Mouse (Mus musculus) neural tube, embryonic 14.5 days (tissue): ENCODE measurements around the gene Olfr1442. TPM values are rescaled to one million over a fixed set of nuclear protein-coding genes. Genes with fewer than 3 reads are reported as not detected.
"Not testable (repeated sequence)": the region's sequence is repeated elsewhere in the genome, so short reads cannot be mapped to it uniquely, and the experiment has no call there.

Experiments used
- ATAC-seq: fragments of 200-750 bp; cut with Nextera tagmentation; 2 replicates; pipeline ENCODE4 v1.8.0; 2017; ENCODE audit warnings: low read depth, mild to moderate bottlenecking, moderate TSS enrichment, moderate library complexity
- H3K27ac ChIP-seq: fragments of 300-500 bp; sonication (generic); 2 replicates; pipeline ENCODE4 v1.5.1; 2014; ENCODE audit warnings: low read depth, mild to moderate bottlenecking, control low read depth, low read length, moderate library complexity, mixed read lengths
- H3K27me3 ChIP-seq: fragments of 300-500 bp; sonication (generic); 2 replicates; pipeline ENCODE4 v1.6.1; 2014; ENCODE audit warnings: low read length; ENCODE audit not compliant: control insufficient read depth, insufficient read depth
- H3K36me3 ChIP-seq: fragments of 300-500 bp; sonication (generic); 2 replicates; pipeline ENCODE4 v1.6.1; 2014; ENCODE audit warnings: low read length, mixed read lengths; ENCODE audit not compliant: control insufficient read depth, insufficient read depth
- H3K4me1 ChIP-seq: fragments of 300-500 bp; sonication (generic); 2 replicates; pipeline ENCODE4 v1.6.1; 2014; ENCODE audit warnings: low read length; ENCODE audit not compliant: control insufficient read depth, insufficient read depth
- H3K4me2 ChIP-seq: fragments of 300-500 bp; sonication (generic); 2 replicates; pipeline ENCODE4 v1.6.1; 2014; ENCODE audit warnings: mild to moderate bottlenecking, low read depth, low read length, control low read depth
- H3K4me3 ChIP-seq: fragments of 300-500 bp; sonication (generic); 2 replicates; pipeline ENCODE4 v1.5.1; 2014; ENCODE audit warnings: low read depth, low read length, control low read depth, mixed read lengths
- H3K9ac ChIP-seq: fragments of 300-500 bp; sonication (generic); replicated peaks from 2 replicates; pipeline ENCODE4 v1.6.1; 2014; ENCODE audit warnings: low read depth, mild to moderate bottlenecking, control low read depth, low read length, mixed read lengths
- H3K9me3 ChIP-seq: fragments of 300-500 bp; sonication (generic); 2 replicates; pipeline ENCODE4 v1.6.1; 2016; ENCODE audit warnings: low read length; ENCODE audit not compliant: control insufficient read depth
- WGBS: fragments of 180-500 bp; shearing (Covaris S2); extraction: QIAGEN DNeasy Blood & Tissue Kit; methylation state at CpG from one replicate; pipeline ENCODE4 v1.1.7; 2014; 5-methylcytosine and 5-hydroxymethylcytosine counted together
- polyA plus RNA-seq: library from polyadenylated mRNA; unstranded; fragments of >200 nt; fragmentation: Nextera tagmentation; extraction: Ambion mirVana; gene quantifications from 2 replicates; pipeline ENCODE4 v1.2.1, GENCODE M21; 2014

The Olfr1442 gene
- polyA plus RNA-seq, 1 experiment from 2014 or later: not detected

DNA sequence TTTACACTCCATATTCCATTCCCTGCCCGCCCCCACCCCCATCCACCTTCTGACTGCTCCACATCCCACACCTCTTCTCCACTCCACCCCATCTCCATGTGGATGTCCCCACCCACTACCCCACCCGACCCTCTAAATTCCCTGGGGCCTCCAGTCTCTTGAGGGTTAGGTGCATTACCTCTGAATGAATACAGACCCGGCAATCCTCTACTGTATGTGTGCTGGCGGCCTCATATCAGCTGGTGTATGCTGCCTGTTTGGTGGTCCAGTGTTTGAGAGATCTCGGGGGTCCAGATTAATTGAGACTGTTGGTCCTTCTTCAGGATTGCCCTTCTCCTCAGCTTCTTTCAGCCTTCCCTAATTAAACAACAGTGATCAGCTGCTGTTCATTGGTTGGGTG is 50.7 kb downstream of the Olfr1442 start:
- not testable (repeated sequence) for H3K4me3 ChIP-seq, H3K9ac ChIP-seq, H3K4me2 ChIP-seq, H3K36me3 ChIP-seq, H3K27me3 ChIP-seq, H3K4me1 ChIP-seq, H3K9me3 ChIP-seq, H3K27ac ChIP-seq, ATAC-seq
- 90% methylated on average over 5 of the region's 5 CpGs for WGBS

DNA sequence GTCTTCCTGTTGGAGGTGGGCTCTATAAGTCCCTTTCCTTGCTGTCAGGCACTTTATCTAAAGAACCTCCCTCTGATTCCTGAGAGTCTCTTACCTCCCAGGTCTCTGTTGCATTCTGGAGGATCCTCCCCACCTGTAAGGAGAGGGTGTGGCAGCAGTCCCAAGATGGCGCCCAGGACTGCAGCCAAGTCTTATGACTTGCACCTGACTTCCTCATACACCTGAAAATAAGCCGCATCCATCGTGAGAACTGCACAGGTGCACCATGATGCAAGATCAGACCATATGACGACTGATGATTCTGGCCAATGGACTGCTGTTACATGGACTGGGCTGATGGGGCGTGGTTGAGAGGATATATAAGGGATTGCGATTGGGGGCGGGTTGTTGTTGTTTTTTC is 51.4 kb downstream of the Olfr1442 start:
- H3K27ac ChIP-seq, H3K9ac ChIP-seq, H3K27me3 ChIP-seq, H3K4me1 ChIP-seq, ATAC-seq, H3K4me3 ChIP-seq, H3K4me2 ChIP-seq, H3K36me3 ChIP-seq, H3K9me3 ChIP-seq: not testable (repeated sequence)
- WGBS: 88% methylated on average over 7 of the region's 7 CpGs

DNA sequence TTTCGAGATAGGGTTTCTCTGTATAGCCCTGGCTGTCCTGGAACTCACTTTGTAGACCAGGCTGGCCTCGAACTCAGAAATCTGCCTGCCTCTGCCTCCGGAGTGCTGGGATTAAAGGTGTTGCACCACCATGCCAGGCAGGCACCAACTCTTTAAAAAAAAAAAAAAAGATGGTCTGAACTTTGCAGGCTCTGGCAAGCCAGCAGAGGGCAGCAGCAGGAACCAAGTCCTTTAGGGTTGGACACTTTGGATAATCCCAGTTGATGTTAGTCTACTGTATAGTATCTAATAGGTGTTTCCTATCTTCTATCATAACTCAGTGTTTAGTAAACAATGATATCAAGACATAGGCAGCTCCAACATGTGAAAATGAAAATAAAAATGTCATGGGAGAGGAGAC is 52.1 kb downstream of the Olfr1442 start:
- ATAC-seq: no peak
- Histone ChIP-seq H3K27ac (no peak overlapping the region), H3K4me1 (no peaks in the 10 kb centered on the region), H3K9ac (no peak overlapping the region), H3K4me2 (no peak overlapping the region), H3K9me3 (no peaks in the 10 kb centered on the region), H3K27me3 (no peaks in the 10 kb centered on the region), H3K36me3 (no peaks in the 10 kb centered on the region), H3K4me3 (no peak overlapping the region)
- 76% methylated on average over 2 of the region's 3 CpGs for WGBS

DNA sequence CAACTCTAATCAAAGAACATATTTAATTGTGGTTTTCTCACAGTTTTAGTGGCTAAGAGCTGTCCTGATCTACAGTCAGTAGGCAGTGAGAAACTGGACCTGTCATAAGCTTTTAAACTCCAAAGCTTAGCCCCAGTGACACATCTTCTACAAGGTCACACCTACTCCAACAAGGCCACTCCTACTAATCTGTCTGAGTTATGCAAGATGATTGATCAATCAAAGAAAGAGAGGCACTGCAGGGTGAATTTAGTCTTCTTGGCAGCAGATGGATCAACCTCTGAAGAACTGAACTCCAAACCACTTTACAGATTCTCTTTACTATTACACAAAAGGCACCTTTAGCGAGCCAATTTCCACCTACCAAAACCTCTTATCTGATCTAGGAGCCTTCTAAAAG is 55.6 kb downstream of the Olfr1442 start:
- H3K36me3 ChIP-seq: no peaks in the 10 kb centered on the region
- no peak overlapping the region for H3K4me3 ChIP-seq
- no peak overlapping the region for H3K27ac ChIP-seq
- H3K4me1 ChIP-seq: no peaks in the 10 kb centered on the region
- ATAC-seq: no peak
- WGBS: 69% methylated on average over 1 of the region's 1 CpGs
- no peaks in the 10 kb centered on the region for H3K9me3 ChIP-seq
- no peaks in the 10 kb centered on the region for H3K27me3 ChIP-seq
- no peak overlapping the region for H3K9ac ChIP-seq
- H3K4me2 ChIP-seq: no peak overlapping the region

Other genes with a start within 250 kb of the Olfr1442 start
- gene Pfpl, start 242.5 kb upstream of the Olfr1442 start, polyA plus RNA-seq: not detected in 2 replicates
- gene Mpeg1, start 209.7 kb upstream of the Olfr1442 start, polyA plus RNA-seq: 1.3 and 1.5 TPM in 2 replicates
- 37.7 and 47.6 TPM in 2 replicates for gene Dtx4, start 169.0 kb upstream of the Olfr1442 start, polyA plus RNA-seq
- 5.1 and 7.3 TPM in 2 replicates for gene Fam111a, start 124.7 kb upstream of the Olfr1442 start, polyA plus RNA-seq
- 0.12 TPM in 1 of 2 replicates, not detected in the other for gene Gm4952, start 70.5 kb upstream of the Olfr1442 start, polyA plus RNA-seq
- not detected in 2 replicates for gene Glyat, start 37.1 kb upstream of the Olfr1442 start, polyA plus RNA-seq
- gene Olfr1443, start 7.7 kb downstream of the Olfr1442 start, polyA plus RNA-seq: not detected in 2 replicates
- not detected in 2 replicates for gene Keg1, start 25.3 kb downstream of the Olfr1442 start, polyA plus RNA-seq
- gene Cntf, start 95.2 kb downstream of the Olfr1442 start, polyA plus RNA-seq: 0.42 and 1.3 TPM in 2 replicates
- gene Zfp91, start 125.7 kb downstream of the Olfr1442 start, polyA plus RNA-seq: 9.1 and 11.7 TPM in 2 replicates
- 0.75 and 1.6 TPM in 2 replicates for gene Lpxn, start 125.8 kb downstream of the Olfr1442 start, polyA plus RNA-seq
- not detected in 2 replicates for gene Gm5244, start 176.2 kb downstream of the Olfr1442 start, polyA plus RNA-seq
- not detected in 2 replicates for gene Olfr1444, start 186.8 kb downstream of the Olfr1442 start, polyA plus RNA-seq
- not detected in 2 replicates for gene Olfr1445, start 213.4 kb downstream of the Olfr1442 start, polyA plus RNA-seq
- gene Olfr1446, start 223.1 kb downstream of the Olfr1442 start, polyA plus RNA-seq: not detected in 2 replicates
- not detected in 2 replicates for gene Olfr1447, start 233.3 kb downstream of the Olfr1442 start, polyA plus RNA-seq